Mouse (Mus musculus) megakaryocyte, embryonic 14.5 days (primary cell): ENCODE measurements around the gene Epx. TPM values are rescaled to one million over a fixed set of nuclear protein-coding genes. Genes with fewer than 3 reads are reported as not detected.

Experiments used
- H3K27me3 ChIP-seq: replicated peaks from 2 replicates; pipeline ENCODE3; 2012; ENCODE audit warnings: inconsistent platforms
- H3K36me3 ChIP-seq: replicated peaks from 2 replicates; pipeline ENCODE3; 2012; ENCODE audit warnings: low read length, inconsistent platforms, mixed read lengths
- H3K4me1 ChIP-seq: 2 replicates; pipeline ENCODE4 v1.6.1; 2012; ENCODE audit warnings: inconsistent platforms
- H3K4me3 ChIP-seq: replicated peaks from 2 replicates; pipeline ENCODE3; 2012; ENCODE audit warnings: moderate library complexity, mild to moderate bottlenecking, inconsistent platforms
- H3K9me3 ChIP-seq: 2 replicates; pipeline ENCODE4 v1.6.1; 2012; ENCODE audit warnings: inconsistent platforms
- FLI1 ChIP-seq: IDR thresholded peaks from 2 replicates; pipeline ENCODE4 v1.6.1; 2012; ENCODE audit warnings: low read length, inconsistent platforms, mixed read lengths
- GATA1 ChIP-seq: IDR thresholded peaks from 3 replicates; pipeline ENCODE4 v1.6.1; 2012; ENCODE audit warnings: mixed read lengths, low read length, inconsistent platforms, borderline replicate concordance
- polyA plus RNA-seq: library from polyadenylated mRNA; stranded (reverse); fragments of >175 nt; gene quantifications from 2 replicates; pipeline ENCODE4 v1.2.3, GENCODE M21; 2012; ENCODE audit warnings: low replicate concordance; ENCODE audit not compliant: insufficient read depth

The Epx gene
- polyA plus RNA-seq, 1 experiment: 0.39 TPM

DNA sequence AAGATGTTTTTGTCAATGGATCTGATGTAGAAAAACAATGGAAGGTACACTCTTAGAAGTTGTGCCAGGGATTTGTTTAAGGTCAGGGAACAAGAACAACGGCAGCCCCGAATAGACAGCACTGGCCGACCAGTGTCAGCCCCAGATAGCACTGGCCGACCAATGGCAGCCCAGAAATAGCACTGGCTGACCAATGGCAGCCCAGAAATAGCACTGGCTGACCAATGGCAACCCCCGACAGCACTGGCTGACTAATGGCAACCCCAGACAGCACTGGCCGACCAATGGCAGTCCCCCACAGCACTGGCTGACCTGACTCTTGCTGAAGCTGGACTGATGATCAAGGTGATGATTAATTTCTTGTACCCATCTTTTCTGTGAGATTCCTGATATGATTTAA, 27.5 kb downstream of the Epx start:
- TF ChIP-seq FLI1 (no peak), GATA1 (no peak)
- Histone ChIP-seq H3K27me3 (peaks cover 14% of the 10 kb centered on the region), H3K4me1 (peaks cover 7% of the 10 kb centered on the region), H3K4me3 (no peak overlapping the region), H3K9me3 (no peaks in the 10 kb centered on the region), H3K36me3 (no peaks in the 10 kb centered on the region)

DNA sequence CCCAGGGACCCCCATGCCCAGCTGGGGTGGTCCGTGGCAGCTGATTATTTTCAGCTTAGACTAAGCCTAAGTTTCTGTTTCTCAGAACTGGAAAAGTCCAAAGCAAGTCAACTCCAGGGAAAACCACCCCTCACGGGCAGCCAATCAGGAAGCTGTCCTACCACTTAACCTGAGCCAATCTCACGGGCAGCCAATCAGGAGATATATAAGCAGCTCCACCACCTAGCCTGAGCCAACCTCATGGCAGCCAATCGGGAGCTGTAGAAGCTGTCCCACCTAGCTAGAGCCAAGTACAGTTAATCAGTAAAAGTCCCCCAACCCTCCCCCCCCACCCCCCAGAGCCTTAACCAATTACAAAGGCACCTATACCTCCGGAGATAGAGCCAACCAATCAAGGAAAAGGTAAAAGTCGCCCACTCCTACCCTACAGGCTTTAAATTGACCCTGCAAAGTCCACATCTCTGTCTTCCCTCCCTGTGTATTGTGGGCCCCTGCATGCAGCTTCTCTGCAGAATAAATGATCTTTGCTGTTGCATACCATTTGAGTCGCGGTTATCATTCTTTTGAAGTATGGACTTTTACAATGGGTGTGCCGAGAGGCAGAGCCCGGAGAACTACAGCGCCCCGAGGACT, 28.3 kb downstream of the Epx start:
- Histone ChIP-seq H3K9me3 (no peaks in the 10 kb centered on the region), H3K27me3 (peaks cover 15% of the 10 kb centered on the region), H3K4me1 (peaks cover 3% of the 10 kb centered on the region; the same call in 1 of the 2 replicates), H3K4me3 (no peak overlapping the region), H3K36me3 (no peaks in the 10 kb centered on the region)
- TF ChIP-seq GATA1 (no peak), FLI1 (no peak)

DNA sequence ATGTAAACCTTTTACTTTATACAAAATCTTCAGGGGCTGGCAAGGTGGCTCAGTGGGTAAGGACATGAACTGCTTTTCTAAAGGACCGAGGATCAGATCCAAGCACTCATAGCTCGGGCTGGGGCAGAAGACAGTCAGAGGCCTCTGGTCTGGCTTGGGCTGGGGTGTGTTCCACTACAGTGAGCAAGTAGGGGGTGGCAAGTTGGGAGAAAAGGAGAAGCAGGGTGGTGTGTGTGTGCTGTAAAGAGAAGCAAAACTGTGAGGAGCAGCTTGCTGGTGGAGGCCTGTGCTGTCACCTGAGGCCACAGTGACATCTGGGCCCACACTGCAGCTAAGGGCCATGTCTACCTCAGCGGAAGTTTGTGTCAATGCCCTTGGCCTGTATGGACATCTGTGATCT, 33.9 kb downstream of the Epx start:
- TF ChIP-seq GATA1 (no peak), FLI1 (no peak)
- Histone ChIP-seq H3K4me3 (peak overlapping the region; percentile 50), H3K36me3 (no peaks in the 10 kb centered on the region), H3K27me3 (peaks cover 30% of the 10 kb centered on the region), H3K9me3 (no peaks in the 10 kb centered on the region), H3K4me1 (no peaks in the 10 kb centered on the region)

DNA sequence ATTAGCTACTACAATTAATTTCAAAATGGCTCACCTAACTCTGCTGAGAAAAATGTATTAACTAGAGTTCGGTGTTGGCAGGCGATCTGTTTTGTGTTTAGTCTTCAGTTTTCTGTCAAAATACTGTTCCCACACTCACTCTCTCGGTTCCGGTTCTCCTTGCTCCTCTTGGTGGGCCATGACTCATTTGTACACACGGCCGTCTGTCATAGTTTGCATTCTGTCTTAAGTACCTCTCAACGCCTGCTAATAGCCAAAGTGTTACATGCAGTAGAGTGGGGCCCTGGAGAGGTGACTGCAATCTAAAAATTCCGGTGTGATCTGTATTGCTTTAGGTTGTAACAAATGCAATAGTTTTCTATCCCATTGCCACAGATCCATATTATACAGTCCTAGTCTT, 34.7 kb downstream of the Epx start:
- no peaks in the 10 kb centered on the region for H3K36me3 ChIP-seq
- TF ChIP-seq GATA1 (no peak), FLI1 (no peak)
- no peaks in the 10 kb centered on the region for H3K9me3 ChIP-seq
- H3K4me3 ChIP-seq: no peak overlapping the region
- H3K27me3 ChIP-seq: peaks cover 31% of the 10 kb centered on the region
- no peaks in the 10 kb centered on the region for H3K4me1 ChIP-seq

DNA sequence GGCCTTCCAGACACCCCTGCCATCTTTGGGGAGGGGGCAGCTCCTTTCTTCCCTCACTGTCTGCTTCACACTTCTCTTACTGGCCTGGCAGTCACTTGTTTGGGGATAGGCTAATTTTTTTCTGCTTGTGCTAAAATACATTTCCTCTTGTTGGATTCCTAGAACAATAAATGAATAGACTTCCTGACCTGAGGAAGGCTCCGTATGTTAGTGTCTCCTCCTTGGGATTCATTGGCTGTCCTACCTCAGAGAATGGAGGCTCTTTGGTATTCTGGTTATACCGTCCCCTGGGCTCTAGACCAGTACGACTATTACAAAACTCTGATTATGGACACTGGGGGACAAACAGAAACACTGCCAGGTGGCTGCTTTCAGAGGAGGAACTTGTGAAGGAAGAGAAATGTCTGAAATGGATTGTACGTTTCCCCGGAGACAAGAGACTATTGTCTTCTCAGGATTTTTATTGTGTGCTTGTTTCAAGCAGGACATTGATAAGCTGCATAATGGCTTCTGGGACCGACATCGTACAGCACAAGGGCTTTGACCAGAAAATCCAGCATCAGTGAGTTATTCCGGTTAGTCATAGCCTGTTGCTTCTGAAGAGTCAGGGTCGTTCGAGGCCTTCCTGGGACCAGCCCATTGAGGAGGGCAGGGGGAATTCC, 47.0 kb downstream of the Epx start, which contains the start of gene Lpo:
Gene Lpo (minus strand): TSS at position 51 of the 662 bp plus-strand sequence.
- Histone ChIP-seq H3K4me3 (no peak within 1 kb of the TSS), H3K9me3 (no peaks in the 10 kb centered on the region), H3K27me3 (peaks cover 68% of the 10 kb centered on the region), H3K36me3 (no peaks in the 10 kb centered on the region), H3K4me1 (no peaks in the 10 kb centered on the region)
- TF ChIP-seq FLI1 (no peak), GATA1 (no peak)

DNA sequence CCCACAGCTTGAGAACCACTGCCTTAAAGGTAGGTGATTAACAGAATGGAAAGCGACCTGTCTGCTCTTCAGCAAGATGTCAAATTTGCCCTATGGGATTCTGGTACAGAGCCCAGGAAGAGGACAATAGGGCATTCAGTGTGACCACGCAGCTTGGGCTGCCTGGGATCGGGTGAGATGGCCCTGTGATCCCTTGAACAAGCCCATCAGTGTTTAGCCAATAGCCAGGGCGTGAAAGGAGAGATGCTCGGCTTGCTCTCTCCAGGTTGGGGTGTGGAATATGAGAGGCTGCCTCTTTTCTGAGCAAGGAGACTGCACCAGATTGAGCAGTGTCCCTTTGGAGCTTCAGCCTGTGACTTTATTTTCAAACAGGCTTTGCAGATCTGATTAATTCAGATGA, 53.8 kb downstream of the Epx start:
- peaks cover 90% of the 10 kb centered on the region for H3K27me3 ChIP-seq
- no peaks in the 10 kb centered on the region for H3K9me3 ChIP-seq
- no peaks in the 10 kb centered on the region for H3K36me3 ChIP-seq
- no peak for TF ChIP-seq FLI1
- no peak for TF ChIP-seq GATA1
- H3K4me3 ChIP-seq: no peak overlapping the region
- peaks cover 10% of the 10 kb centered on the region for H3K4me1 ChIP-seq

DNA sequence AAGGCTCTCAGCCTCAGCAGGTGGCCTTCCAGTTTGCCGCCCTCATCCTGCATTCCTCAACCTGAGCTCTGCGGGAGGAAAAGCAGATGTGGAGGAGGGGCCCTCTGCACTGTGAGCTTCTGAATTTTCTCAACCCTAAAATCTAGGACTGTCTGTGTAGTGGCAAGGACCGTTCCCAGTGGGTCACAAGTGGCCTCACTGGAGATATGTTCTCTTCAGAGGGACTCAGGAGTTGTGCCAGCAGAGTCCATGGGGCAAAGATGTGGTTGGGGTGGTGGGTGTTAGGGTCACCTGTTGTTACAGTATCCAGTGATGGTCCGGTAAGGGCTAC, 57.9 kb downstream of the Epx start:
- no peaks in the 10 kb centered on the region for H3K9me3 ChIP-seq
- H3K36me3 ChIP-seq: no peaks in the 10 kb centered on the region
- peaks cover 10% of the 10 kb centered on the region for H3K4me1 ChIP-seq
- no peak for TF ChIP-seq FLI1
- no peak for TF ChIP-seq GATA1
- H3K27me3 ChIP-seq: peaks cover 79% of the 10 kb centered on the region
- H3K4me3 ChIP-seq: peak overlapping the region; percentile 88

DNA sequence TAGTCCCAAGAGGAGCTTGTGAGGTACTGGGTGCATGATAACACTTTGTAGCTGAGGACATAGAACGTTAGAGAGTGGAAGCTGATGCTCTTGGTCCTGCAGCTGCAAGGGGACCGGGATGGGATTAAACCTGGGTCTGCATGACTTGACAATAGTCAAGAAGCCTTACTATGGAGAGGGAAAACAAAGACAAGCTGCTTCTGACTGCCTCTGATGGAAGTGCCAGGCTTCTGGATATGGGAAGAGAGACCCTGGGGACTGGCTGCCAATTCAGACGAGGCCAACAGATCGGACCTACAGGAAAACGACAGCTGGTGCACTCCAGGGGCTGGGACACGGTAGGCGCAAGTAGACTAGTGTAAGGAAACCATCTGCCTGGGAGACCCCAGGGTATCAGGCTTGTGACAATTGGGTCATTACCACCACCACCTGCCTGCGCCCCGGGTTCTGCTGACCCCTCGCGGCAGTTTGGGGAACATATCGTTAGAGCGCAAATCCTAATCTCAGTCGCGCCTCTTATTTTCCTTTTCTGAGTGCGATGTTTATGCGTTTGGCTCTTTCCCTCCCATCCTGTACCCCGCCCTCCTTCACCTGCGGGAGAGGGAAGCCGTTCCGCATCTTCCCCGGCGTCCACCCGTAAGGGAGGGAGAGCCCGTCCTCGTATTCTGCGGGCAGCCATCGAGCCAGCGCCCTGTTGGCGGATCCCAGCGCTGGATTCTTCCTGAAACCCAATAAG, 58.5 kb downstream of the Epx start:
- no peaks in the 10 kb centered on the region for H3K9me3 ChIP-seq
- peak overlapping the region; percentile 88 for H3K4me3 ChIP-seq
- no peaks in the 10 kb centered on the region for H3K36me3 ChIP-seq
- H3K27me3 ChIP-seq: peaks cover 76% of the 10 kb centered on the region
- TF ChIP-seq GATA1 (no peak), FLI1 (no peak)
- H3K4me1 ChIP-seq: peaks cover 10% of the 10 kb centered on the region

DNA sequence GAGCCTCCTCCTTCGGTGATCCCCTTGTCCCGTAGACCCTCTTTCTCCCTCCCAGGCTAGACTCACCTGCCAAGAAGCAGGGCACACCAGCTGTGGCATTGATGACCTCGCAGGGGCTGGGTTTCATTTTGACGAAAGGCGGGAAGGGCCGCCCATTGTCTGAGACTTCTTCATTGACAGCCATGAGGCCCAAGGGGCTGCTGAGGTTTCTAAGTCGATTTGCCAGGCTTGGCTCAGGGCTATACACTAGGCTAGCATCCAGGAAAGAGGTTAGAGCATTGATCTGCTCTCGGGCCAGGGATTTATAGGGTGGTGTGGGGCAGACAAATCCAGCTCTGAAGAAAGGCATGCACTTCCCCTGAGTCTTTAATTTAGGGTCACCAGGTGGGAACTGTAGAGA, 60.5 kb downstream of the Epx start:
- Histone ChIP-seq H3K4me3 (no peak overlapping the region), H3K9me3 (no peaks in the 10 kb centered on the region), H3K27me3 (peaks cover 72% of the 10 kb centered on the region), H3K36me3 (no peaks in the 10 kb centered on the region), H3K4me1 (peaks cover 10% of the 10 kb centered on the region)
- no peak for TF ChIP-seq GATA1
- TF ChIP-seq FLI1: no peak

Other genes with a start within 250 kb of the Epx start
- gene Rnf43, start 212.8 kb downstream of the Epx start, polyA plus RNA-seq: 1.0 and 2.7 TPM in 2 replicates
- 5.6 and 15.5 TPM in 2 replicates for gene Supt4a, start 138.0 kb downstream of the Epx start, polyA plus RNA-seq
- 12.9 and 13.9 TPM in 2 replicates for gene Tspoap1, start 115.0 kb downstream of the Epx start, polyA plus RNA-seq
- gene Mpo, start 82.0 kb downstream of the Epx start, polyA plus RNA-seq: 30.8 and 297 TPM in 2 replicates
- not detected in 2 replicates for gene Lpo, start 47.2 kb downstream of the Epx start, polyA plus RNA-seq
- 3.8 TPM in 1 of 2 replicates, not detected in the other for gene Mks1, start 22.3 kb downstream of the Epx start, polyA plus RNA-seq
- gene Olfr462, start 16.7 kb upstream of the Epx start, polyA plus RNA-seq: not detected in 2 replicates
- gene Olfr463, start 21.9 kb upstream of the Epx start, polyA plus RNA-seq: not detected in 2 replicates
- gene Olfr464, start 45.4 kb upstream of the Epx start, polyA plus RNA-seq: not detected in 2 replicates
- 32.1 and 63.0 TPM in 2 replicates for gene Dynll2, start 112.0 kb upstream of the Epx start, polyA plus RNA-seq
- gene Srsf1, start 171.8 kb upstream of the Epx start, polyA plus RNA-seq: 25.7 and 74.9 TPM in 2 replicates
- gene Vezf1, start 192.7 kb upstream of the Epx start, polyA plus RNA-seq: 5.8 and 9.9 TPM in 2 replicates
- gene Cuedc1, start 222.5 kb upstream of the Epx start, polyA plus RNA-seq: 294 and 346 TPM in 2 replicates